Mouse (Mus musculus) retina, postnatal 1 day (tissue): Measurements from ENCODE around the gene Nrarp.

Source experiments
- DNase-seq: peaks from one replicate; pipeline ENCODE4 v3.0.0-alpha.2; 2012

The Nrarp gene

DNA sequence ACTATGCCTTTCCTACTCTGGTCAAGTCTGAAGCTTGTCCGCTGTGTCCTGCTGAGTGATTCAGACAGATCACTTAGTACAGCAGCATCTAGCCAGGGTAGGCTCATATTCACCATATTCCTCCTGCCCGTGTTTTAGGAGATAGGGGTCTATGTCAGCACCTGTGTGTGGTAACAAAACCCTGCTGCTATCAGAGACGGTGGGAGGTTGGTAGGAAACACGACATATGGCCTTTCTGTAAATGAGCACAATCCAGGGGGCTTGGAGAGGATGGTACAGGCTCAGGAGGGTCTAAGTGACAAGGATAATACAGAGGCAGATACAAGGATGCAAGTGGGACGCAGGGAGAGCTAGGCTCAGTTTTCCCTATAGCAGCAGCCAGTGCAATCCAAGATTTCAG lies 49.0 kb downstream of the Nrarp start:
- DNase-seq, result no peak

DNA sequence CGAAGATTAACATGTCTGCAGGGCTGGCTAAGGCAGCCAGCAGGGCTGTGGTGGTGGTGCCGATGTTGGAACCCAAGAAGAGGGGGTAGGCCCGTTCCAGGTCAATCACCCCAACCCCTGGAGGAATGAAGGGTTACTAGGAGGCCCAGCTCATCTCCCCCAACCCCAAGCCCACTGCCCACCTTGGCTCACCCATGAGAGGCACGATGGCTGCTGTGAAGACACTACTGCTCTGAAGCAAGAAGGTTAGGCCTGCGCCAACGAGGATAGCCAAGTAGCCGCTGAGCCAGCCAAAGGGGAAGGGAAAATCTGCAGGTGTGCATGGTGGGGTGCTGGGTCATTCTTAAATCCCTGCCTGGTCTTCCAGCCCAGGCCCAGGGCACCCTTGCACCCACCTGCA lies 50.0 kb downstream of the Nrarp start:
- no peak for DNase-seq

DNA sequence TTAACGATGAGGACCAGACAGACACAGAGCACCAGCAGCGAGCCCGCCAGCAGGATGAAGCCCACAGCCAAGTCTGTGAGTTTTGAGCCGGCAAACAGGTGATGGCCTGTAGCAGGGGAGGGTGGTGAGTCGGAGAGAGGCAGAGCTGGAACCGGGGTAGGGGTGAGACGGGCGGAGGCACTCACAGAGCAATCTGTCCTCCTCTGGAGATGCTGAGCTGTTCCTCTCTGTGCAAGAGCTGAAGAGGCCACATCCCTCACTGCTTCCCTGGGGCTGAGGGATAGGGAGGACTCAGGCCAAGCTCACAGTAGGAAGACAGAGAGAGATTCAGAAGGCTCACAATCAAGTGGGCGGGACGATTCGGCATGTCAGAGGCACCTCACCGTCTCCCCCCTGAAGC lies 50.5 kb downstream of the Nrarp start:
- DNase-seq, result no peak
